Mouse (Mus musculus) testis, adult 2 months (tissue): ENCODE measurements around the gene Arhgap29.

ENCODE experiments used
- CTCF ChIP-seq: fragments of 200-500 bp; IDR thresholded peaks from 2 replicates; pipeline ENCODE4 v1.5.1; 2012; ENCODE audit warnings: low read depth, mild to moderate bottlenecking, inconsistent platforms, low read length, moderate library complexity; ENCODE audit not compliant: control insufficient read depth, insufficient read depth, insufficient replicate concordance
- POLR2A ChIP-seq: fragments of 200-500 bp; IDR thresholded peaks from 2 replicates; pipeline ENCODE4 v1.6.1; 2012; ENCODE audit warnings: low read depth, mild to moderate bottlenecking, inconsistent platforms, low read length, moderate library complexity; ENCODE audit not compliant: control insufficient read depth

GRCm38 (mm10) chr3:121903286-121903685 is 49.1 kb upstream of the Arhgap29 start:
- TF ChIP-seq CTCF = no peak
- TF ChIP-seq POLR2A = no peak
